Mouse (Mus musculus): Measurements from ENCODE around the gene Sh2d2a. TPM values are rescaled to one million over a fixed set of nuclear protein-coding genes. Genes with fewer than 3 reads are reported as not detected.

The Sh2d2a gene
- total and polyA plus RNA-seq, 3 experiments: 23.2 to 66.8 (median 39.2) TPM

DNA sequence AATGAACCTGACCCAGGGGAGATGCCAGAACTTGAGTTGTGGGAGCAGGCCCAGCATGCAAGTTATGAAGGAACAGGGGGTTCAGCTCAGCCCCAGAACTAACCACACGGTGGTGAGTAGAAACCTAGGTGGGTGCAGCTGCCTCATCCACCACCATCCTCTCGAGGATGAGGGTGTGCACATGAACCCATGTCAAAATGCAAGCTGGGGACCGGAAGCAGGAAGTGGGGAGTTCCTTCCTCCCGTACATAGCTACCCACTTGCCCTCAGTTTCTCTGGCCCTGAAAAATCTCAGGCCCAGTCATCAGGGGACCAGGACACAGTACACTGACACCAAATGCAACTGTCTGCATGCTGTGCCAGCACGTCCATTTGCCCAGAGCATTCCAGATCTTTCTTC, 1.1 kb downstream of the Sh2d2a start:
- H3K27me3 ChIP-seq (replicated peaks): no peaks in the 10 kb centered on the region
- dilution Hi-C loops (cut with MboI; ENCODE audit: extremely low pct_ligation_motif_present, extremely low pct_unique_long_range_greater_than_20kb, low sequenced_read_pairs) (no loop called here), in situ Hi-C loops (cut with MboI; ENCODE audit: low pct_ligation_motif_present, low pct_unique_long_range_greater_than_20kb, low sequenced_read_pairs) (no loop called here)
- TF ChIP-seq POLR2A (IDR thresholded peaks at IDR 0.05; ENCODE audit: low read depth, low read length) (peak; percentile 48; the same call in 1 of the 2 replicates), CHD2 (IDR thresholded peaks at IDR 0.05; ENCODE audit: low read length) (no peak), NELFE (IDR thresholded peaks at IDR 0.05; ENCODE audit: low read depth, low read length) (peak; percentile 26; the same call in 1 of the 2 replicates), CHD1 (IDR thresholded peaks at IDR 0.05; ENCODE audit: low read depth, low read length) (no peak), ZNF384 (IDR thresholded peaks at IDR 0.05; ENCODE audit: low read depth, low read length) (no peak), MAX (IDR thresholded peaks at IDR 0.05; ENCODE audit: low read length) (peak; percentile 27; the same call in 1 of the 2 replicates), RCOR1 (conservative IDR thresholded peaks at IDR 0.05; ENCODE audit: low read depth, low read length) (no peak), ELF1 (IDR thresholded peaks at IDR 0.05; ENCODE audit: low read depth, low read length) (peak; percentile 93), ETS1 (conservative IDR thresholded peaks at IDR 0.05; ENCODE audit: low read depth, low read length) (0 out of 2 replicates have a peak, but pooled peaks have one; percentile 15), MXI1 (IDR thresholded peaks at IDR 0.05; ENCODE audit: low read depth, low read length) (0 out of 2 replicates have a peak, but pooled peaks have one; percentile 42), GABPA (IDR thresholded peaks at IDR 0.05; ENCODE audit: insufficient replicate concordance, low read depth, low read length) (no peak), ZKSCAN1 (IDR thresholded peaks at IDR 0.05; ENCODE audit: borderline replicate concordance, low read depth, low read length) (no peak), SMC3 (IDR thresholded peaks at IDR 0.05; ENCODE audit: low read depth, low read length) (no peak), MYC (IDR thresholded peaks at IDR 0.05; ENCODE audit: low read depth, low read length) (peak; percentile 79), PAX5 (IDR thresholded peaks at IDR 0.05; ENCODE audit: low read length) (no peak), CTCF (conservative IDR thresholded peaks at IDR 0.05 in 1 of 2, IDR thresholded peaks at IDR 0.05 in 1 of 2; ENCODE audit: low read depth in 2 of 2, low read length in 2 of 2) (no peak), ZMIZ1 (IDR thresholded peaks at IDR 0.05; ENCODE audit: low read depth, low read length) (no peak; the same call in 1 of the 2 replicates), JUN (IDR thresholded peaks at IDR 0.05; ENCODE audit: insufficient read depth, low read depth, low read length) (no peak), UBTF (IDR thresholded peaks at IDR 0.05; ENCODE audit: low read depth, low read length) (no peak), BHLHE40 (IDR thresholded peaks at IDR 0.05; ENCODE audit: low read depth, low read length) (no peak), RAD21 (IDR thresholded peaks at IDR 0.05; ENCODE audit: low read depth, low read length) (no peak), USF2 (conservative IDR thresholded peaks at IDR 0.05; ENCODE audit: low read depth, low read length) (no peak), KAT2A (IDR thresholded peaks at IDR 0.05; ENCODE audit: insufficient replicate concordance, low read length) (no peak), IRF4 (IDR thresholded peaks at IDR 0.05; ENCODE audit: low read depth, low read length) (no peak), POLR2AphosphoS2 (IDR thresholded peaks at IDR 0.05; ENCODE audit: low read depth, low read length) (no peak), SIN3A (IDR thresholded peaks at IDR 0.05; ENCODE audit: low read length) (peak; percentile 80), HCFC1 (IDR thresholded peaks at IDR 0.05; ENCODE audit: low read depth, low read length) (peak; percentile 67), MAZ (IDR thresholded peaks at IDR 0.05; ENCODE audit: low read depth, low read length) (no peak), MEF2A (IDR thresholded peaks at IDR 0.05; ENCODE audit: borderline replicate concordance, low read depth, low read length) (no peak), MAFK (IDR thresholded peaks at IDR 0.05; ENCODE audit: insufficient replicate concordance, low read length) (no peak), NRF1 (IDR thresholded peaks at IDR 0.05; ENCODE audit: low read depth, low read length) (no peak), ZC3H11A (IDR thresholded peaks at IDR 0.05; ENCODE audit: low read depth, low read length) (no peak), E2F4 (IDR thresholded peaks at IDR 0.05; ENCODE audit: insufficient replicate concordance, low read depth, low read length) (no peak), TBP (conservative IDR thresholded peaks at IDR 0.05; ENCODE audit: low read depth, low read length) (0 out of 2 replicates have a peak, but pooled peaks have one; percentile 35), TCF12 (IDR thresholded peaks at IDR 0.05; ENCODE audit: low read depth, low read length) (peak; percentile 25; the same call in 1 of the 2 replicates), EP300 (IDR thresholded peaks at IDR 0.05; ENCODE audit: low read length) (no peak), JUND (conservative IDR thresholded peaks at IDR 0.05; ENCODE audit: low read depth, low read length) (no peak), USF1 (IDR thresholded peaks at IDR 0.05; ENCODE audit: low read depth, low read length) (no peak)
- peak overlapping the region; percentile 65; the same call in 1 of the 2 replicates for H3K27ac ChIP-seq (ENCODE audit: insufficient read depth, low read depth)
- H3K36me3 ChIP-seq (replicated peaks in 1 of 2; ENCODE audit: control insufficient read depth in 1 of 2, insufficient read depth in 1 of 2, low read length in 1 of 2): peaks cover 17 to 35% of the 10 kb centered on the region in 2 experiments
- peak overlapping the region; percentile 59 to 86 (median 66) for H3K4me3 ChIP-seq (replicated peaks in 1 of 3; ENCODE audit: low read depth in 2 of 3, low read length in 2 of 3, poor library complexity in 1 of 3)
- peaks cover 7 to 59% of the 10 kb centered on the region in 2 experiments; a peak in 3 of 4 replicates for H3K4me1 ChIP-seq (ENCODE audit: control insufficient read depth in 1 of 2, insufficient read depth in 2 of 2)
- H3K9me3 ChIP-seq (replicated peaks; ENCODE audit: low read length): no peaks in the 10 kb centered on the region
- peak overlapping the region; percentile 81 for H3K4me2 ChIP-seq (ENCODE audit: insufficient read depth, low read depth, poor library complexity, severe bottlenecking)
- H3K9ac ChIP-seq (ENCODE audit: insufficient read depth, low read depth): peak overlapping the region; percentile 73
- H3K79me2 ChIP-seq (replicated peaks; ENCODE audit: control insufficient read depth, extremely low read depth, insufficient read depth, poor library complexity, severe bottlenecking): 0 out of 2 replicates have a peak, but pooled peaks cover 2% of the 10 kb centered on the region
- peak; percentile 63 for DNase-seq (ENCODE audit: extremely low read depth)

Data from CH12.LX (cell line).